Mouse (Mus musculus): ENCODE results near the gene Gbx2. TPM values are rescaled to one million over a fixed set of nuclear protein-coding genes. Genes with fewer than 3 reads are reported as not detected.

The Gbx2 gene
- polyA plus RNA-seq, 1 experiment from 2014 or later, result 0.29 TPM

GRCm38 (mm10) chr1:89925501-89926190 is 5.3 kb downstream of the Gbx2 start:
- Histone ChIP-seq H3K27me3 (replicated peaks) (peaks cover 100% of the 10 kb centered on the region), H3K27ac (replicated peaks) (no peak overlapping the region), H3K4me2 (no peak overlapping the region), H3K36me3 (no peaks in the 10 kb centered on the region), H3K9me3 (no peaks in the 10 kb centered on the region), H3K4me1 (peaks cover 43% of the 10 kb centered on the region), H3K9ac (no peak overlapping the region), H3K4me3 (no peak overlapping the region)
- no peak for ATAC-seq (ENCODE audit: extremely low read depth, insufficient number of reproducible peaks, low FRiP score, low TSS enrichment)
- WGBS, result 27% methylated on average over 12 of the region's 12 CpGs

DNA sequence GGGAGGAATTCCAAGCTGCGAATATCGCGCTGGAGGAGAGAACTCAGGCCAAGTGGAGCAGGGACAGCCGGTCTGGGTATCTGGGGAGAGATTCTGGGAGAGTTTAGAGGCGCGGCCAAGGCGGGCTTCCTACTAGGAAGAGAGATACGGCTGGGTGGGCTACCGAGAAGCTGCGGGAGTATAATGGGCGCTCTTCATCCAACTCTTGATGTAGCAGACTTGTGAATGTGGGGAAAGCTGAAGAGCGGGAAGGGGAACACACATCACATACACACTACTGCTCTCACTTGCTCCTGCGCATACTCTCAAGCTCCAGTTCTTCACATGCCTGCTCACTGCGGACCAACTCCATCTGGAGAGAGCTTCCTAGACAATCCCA is 7.3 kb downstream of the Gbx2 start:
- H3K4me2 ChIP-seq, result peak overlapping the region; percentile 65
- ATAC-seq (ENCODE audit: extremely low read depth, insufficient number of reproducible peaks, low FRiP score, low TSS enrichment), result no peak
- WGBS, result 3% methylated on average over 14 of the region's 14 CpGs

GRCm38 (mm10) chr1:89922883-89923641 is 7.9 kb downstream of the Gbx2 start:
- Histone ChIP-seq H3K4me3 (peak overlapping the region; percentile 39), H3K27ac (replicated peaks) (no peak overlapping the region), H3K36me3 (no peaks in the 10 kb centered on the region), H3K9ac (peak overlapping the region; percentile 37; the same call in 1 of the 2 replicates), H3K4me2 (peak overlapping the region; percentile 65), H3K4me1 (peaks cover 24% of the 10 kb centered on the region), H3K9me3 (no peaks in the 10 kb centered on the region), H3K27me3 (replicated peaks) (peaks cover 100% of the 10 kb centered on the region)
- no peak; the same call in 1 of the 2 replicates for ATAC-seq (ENCODE audit: extremely low read depth, insufficient number of reproducible peaks, low FRiP score, low TSS enrichment)
- 1% methylated on average over 39 of the region's 41 CpGs for WGBS

More for the DNA sequence above, 7.3 kb downstream of the Gbx2 start:
- Histone ChIP-seq H3K36me3 (no peaks in the 10 kb centered on the region), H3K27ac (replicated peaks) (no peak overlapping the region), H3K27me3 (replicated peaks) (peaks cover 100% of the 10 kb centered on the region), H3K9ac (peak overlapping the region; percentile 37; the same call in 1 of the 2 replicates), H3K9me3 (no peaks in the 10 kb centered on the region), H3K4me3 (peak overlapping the region; percentile 39), H3K4me1 (peaks cover 26% of the 10 kb centered on the region)

DNA sequence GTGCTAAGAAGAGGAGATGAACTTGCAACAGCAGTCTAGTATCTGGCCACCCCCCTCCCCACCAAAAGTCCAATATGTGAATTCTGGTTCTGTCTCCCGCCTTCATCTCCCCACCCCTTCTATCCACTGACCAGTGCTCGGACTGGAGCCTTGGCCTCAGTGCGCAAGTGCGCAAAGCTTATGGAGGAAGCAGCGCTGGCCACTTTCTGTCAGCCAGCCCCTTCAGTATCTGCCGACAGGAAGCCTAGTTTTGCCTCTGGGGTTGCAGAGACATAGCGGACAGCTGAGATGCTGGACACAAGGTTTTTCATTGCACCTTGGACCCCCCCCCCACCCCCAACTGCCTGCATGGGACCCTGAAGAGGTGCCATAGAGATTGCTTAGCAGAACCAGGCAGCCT is 8.7 kb downstream of the Gbx2 start:
- WGBS, result 1% methylated on average over 7 of the region's 7 CpGs
- Histone ChIP-seq H3K36me3 (no peaks in the 10 kb centered on the region), H3K4me1 (peaks cover 19% of the 10 kb centered on the region), H3K9ac (no peak overlapping the region), H3K9me3 (no peaks in the 10 kb centered on the region), H3K4me3 (no peak overlapping the region), H3K27ac (replicated peaks) (no peak overlapping the region), H3K27me3 (replicated peaks) (peaks cover 100% of the 10 kb centered on the region), H3K4me2 (peak overlapping the region; percentile 65)
- ATAC-seq (ENCODE audit: extremely low read depth, insufficient number of reproducible peaks, low FRiP score, low TSS enrichment), result no peak

DNA sequence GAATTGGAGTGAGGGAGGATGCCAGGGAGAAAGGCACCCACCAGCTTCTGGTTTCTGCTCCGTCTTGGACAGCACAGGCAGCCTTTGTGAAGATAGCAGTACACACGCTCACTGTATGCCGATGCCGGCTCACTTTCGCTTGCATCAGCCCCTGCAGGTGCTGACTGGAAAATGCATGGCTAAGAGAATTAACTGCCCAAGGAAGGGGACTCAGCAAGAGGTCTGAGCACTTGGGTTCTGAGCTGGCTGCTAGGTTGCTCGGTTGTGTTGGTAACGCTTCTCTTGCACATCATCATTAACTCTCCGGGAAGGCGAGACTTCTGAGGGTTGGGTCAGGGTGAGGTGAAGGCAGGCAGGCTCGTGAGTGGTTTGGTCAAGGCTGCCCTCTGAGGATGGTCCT is 9.2 kb downstream of the Gbx2 start:
- Histone ChIP-seq H3K4me2 (peak overlapping the region; percentile 65; the same call in 1 of the 2 replicates), H3K4me1 (peaks cover 15% of the 10 kb centered on the region), H3K9ac (no peak overlapping the region), H3K27ac (replicated peaks) (no peak overlapping the region), H3K27me3 (replicated peaks) (peaks cover 100% of the 10 kb centered on the region), H3K9me3 (no peaks in the 10 kb centered on the region), H3K36me3 (no peaks in the 10 kb centered on the region), H3K4me3 (no peak overlapping the region)
- WGBS, result 3% methylated on average over 10 of the region's 10 CpGs
- no peak for ATAC-seq (ENCODE audit: extremely low read depth, insufficient number of reproducible peaks, low FRiP score, low TSS enrichment)

GRCm38 (mm10) chr1:89919206-89919605 is 11.8 kb downstream of the Gbx2 start:
- no peak overlapping the region for H3K4me3 ChIP-seq
- ATAC-seq (ENCODE audit: extremely low read depth, insufficient number of reproducible peaks, low FRiP score, low TSS enrichment), result no peak
- no peak overlapping the region for H3K9ac ChIP-seq
- no peak overlapping the region for H3K4me2 ChIP-seq
- WGBS, result 67% methylated on average over 6 of the region's 6 CpGs
- peaks cover 15% of the 10 kb centered on the region for H3K4me1 ChIP-seq
- no peaks in the 10 kb centered on the region for H3K9me3 ChIP-seq
- H3K36me3 ChIP-seq, result no peaks in the 10 kb centered on the region
- H3K27ac ChIP-seq (replicated peaks), result no peak overlapping the region
- peaks cover 81% of the 10 kb centered on the region for H3K27me3 ChIP-seq (replicated peaks)

DNA sequence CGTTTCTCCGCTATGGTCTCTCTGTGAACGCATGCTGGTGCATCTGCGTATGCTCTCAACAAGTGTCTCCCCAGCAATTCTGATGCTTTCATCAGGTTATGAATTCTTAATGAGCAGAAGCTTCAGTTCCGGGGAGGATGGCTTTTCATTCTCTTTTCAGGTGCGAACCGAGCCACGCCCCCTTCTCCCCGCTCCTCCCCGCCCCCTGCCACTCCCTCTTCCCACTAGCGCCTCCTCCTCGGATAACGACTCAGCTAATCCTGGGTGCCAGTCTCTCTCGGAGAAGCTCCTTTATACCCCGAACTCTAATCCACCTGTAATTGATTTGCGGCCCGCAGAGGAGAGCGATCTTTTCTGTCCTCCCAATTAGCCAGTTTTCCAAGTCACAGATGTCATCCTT is 12.9 kb downstream of the Gbx2 start:
- H3K36me3 ChIP-seq, result no peaks in the 10 kb centered on the region
- WGBS, result 19% methylated on average over 18 of the region's 18 CpGs
- H3K4me1 ChIP-seq, result peaks cover 10% of the 10 kb centered on the region
- H3K27me3 ChIP-seq (replicated peaks), result peaks cover 71% of the 10 kb centered on the region
- no peak overlapping the region for H3K4me2 ChIP-seq
- no peak overlapping the region for H3K27ac ChIP-seq (replicated peaks)
- ATAC-seq (ENCODE audit: extremely low read depth, insufficient number of reproducible peaks, low FRiP score, low TSS enrichment), result no peak
- H3K4me3 ChIP-seq, result no peak overlapping the region
- no peaks in the 10 kb centered on the region for H3K9me3 ChIP-seq
- H3K9ac ChIP-seq, result no peak overlapping the region

GRCm38 (mm10) chr1:89913611-89914010 is 17.4 kb downstream of the Gbx2 start:
- H3K27me3 ChIP-seq (replicated peaks), result peaks cover 36% of the 10 kb centered on the region
- H3K27ac ChIP-seq (replicated peaks), result no peak overlapping the region
- no peak overlapping the region for H3K4me2 ChIP-seq
- 67% methylated on average over 4 of the region's 4 CpGs for WGBS
- H3K4me1 ChIP-seq, result no peaks in the 10 kb centered on the region
- H3K36me3 ChIP-seq, result no peaks in the 10 kb centered on the region
- no peaks in the 10 kb centered on the region for H3K9me3 ChIP-seq
- no peak for ATAC-seq (ENCODE audit: extremely low read depth, insufficient number of reproducible peaks, low FRiP score, low TSS enrichment)
- no peak overlapping the region for H3K4me3 ChIP-seq
- H3K9ac ChIP-seq, result no peak overlapping the region

DNA sequence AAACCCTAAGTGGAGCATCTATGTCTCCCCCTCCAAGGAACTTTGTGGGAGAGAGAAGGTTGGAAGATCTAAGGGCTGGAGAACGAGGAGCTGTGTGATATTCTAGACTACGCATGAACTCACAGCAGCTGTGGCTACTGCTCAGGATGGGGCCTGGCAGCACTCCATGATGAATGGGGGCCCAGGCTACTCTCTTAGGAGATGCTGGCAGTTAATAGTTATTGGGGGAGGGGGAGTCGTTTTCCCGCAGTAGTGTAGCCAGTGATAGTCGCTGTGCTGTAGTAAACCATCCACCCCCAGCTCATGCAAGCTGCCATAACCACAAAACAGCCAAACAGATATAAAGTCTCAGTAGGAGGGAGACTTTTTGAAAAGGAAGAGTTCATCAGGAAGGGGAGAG is 18.6 kb downstream of the Gbx2 start:
- 53% methylated on average over 5 of the region's 5 CpGs for WGBS
- H3K9ac ChIP-seq, result no peak overlapping the region
- no peak overlapping the region for H3K4me2 ChIP-seq
- H3K27ac ChIP-seq (replicated peaks), result no peak overlapping the region
- no peak overlapping the region for H3K4me3 ChIP-seq
- no peaks in the 10 kb centered on the region for H3K4me1 ChIP-seq
- peaks cover 23% of the 10 kb centered on the region for H3K27me3 ChIP-seq (replicated peaks)
- no peak for ATAC-seq (ENCODE audit: extremely low read depth, insufficient number of reproducible peaks, low FRiP score, low TSS enrichment)
- H3K36me3 ChIP-seq, result no peaks in the 10 kb centered on the region
- H3K9me3 ChIP-seq, result no peaks in the 10 kb centered on the region

GRCm38 (mm10) chr1:89909796-89910195 is 21.2 kb downstream of the Gbx2 start:
- H3K9ac ChIP-seq, result no peak overlapping the region
- WGBS, result 81% methylated on average over 8 of the region's 8 CpGs
- H3K27me3 ChIP-seq (replicated peaks), result 0 out of 2 replicates have a peak, but pooled peaks cover 10% of the 10 kb centered on the region
- H3K4me1 ChIP-seq, result no peaks in the 10 kb centered on the region
- no peak overlapping the region for H3K4me2 ChIP-seq
- H3K27ac ChIP-seq (replicated peaks), result no peak overlapping the region
- H3K4me3 ChIP-seq, result no peak overlapping the region
- peaks cover 8% of the 10 kb centered on the region for H3K9me3 ChIP-seq
- ATAC-seq (ENCODE audit: extremely low read depth, insufficient number of reproducible peaks, low FRiP score, low TSS enrichment), result no peak
- H3K36me3 ChIP-seq, result no peaks in the 10 kb centered on the region

DNA sequence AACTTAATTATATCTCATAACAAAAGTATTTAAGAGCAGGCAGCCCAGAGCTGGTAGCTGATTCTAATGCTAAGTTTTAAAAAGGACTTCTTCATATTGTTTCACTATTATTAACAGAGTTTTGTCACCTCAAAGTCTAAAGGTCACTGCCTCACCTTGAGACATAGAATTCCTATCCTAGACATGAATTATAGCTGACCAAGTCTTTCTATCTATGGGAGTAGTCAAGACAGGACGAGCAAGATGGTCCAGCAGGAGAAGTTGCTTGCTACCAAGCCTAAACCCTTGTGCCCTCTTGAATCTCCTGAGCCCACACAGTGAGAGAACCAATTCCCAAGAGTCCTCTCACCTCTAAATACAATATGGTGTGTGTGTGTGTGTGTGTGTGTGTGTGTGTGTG is 28.3 kb downstream of the Gbx2 start:
- H3K27ac ChIP-seq (replicated peaks), result no peak overlapping the region
- ATAC-seq (ENCODE audit: extremely low read depth, insufficient number of reproducible peaks, low FRiP score, low TSS enrichment), result no peak
- H3K9me3 ChIP-seq, result peaks cover 8% of the 10 kb centered on the region
- no peaks in the 10 kb centered on the region for H3K27me3 ChIP-seq (replicated peaks)
- no peaks in the 10 kb centered on the region for H3K36me3 ChIP-seq
- H3K4me1 ChIP-seq, result no peaks in the 10 kb centered on the region
- WGBS, result 67% methylated on average over 1 of the region's 1 CpGs
- no peak overlapping the region for H3K4me3 ChIP-seq
- no peak overlapping the region for H3K9ac ChIP-seq
- H3K4me2 ChIP-seq, result no peak overlapping the region
